Comparison of ENCODE assay signal across 21 mouse cellular contexts in genomic region chr13:70340437-70340836, GRCm38 (mm10).
DNase-seq lines count a peak whose midpoint lies in the region; ATAC-seq and TF ChIP-seq lines count a peak whose summit lies in the region.
"Had no signal": no experiment of that assay in that cellular context is flagged by ENCODE, and none has a peak within 500 bp of the region (broad histone marks: within the 10 kb centered on the region; RNA-seq: fewer than 3 reads in every experiment).

No protein-coding gene starts in this region.

- no peaks in the 10 kb centered on the region for H3K4me1 ChIP-seq in hindbrain, postnatal 0 days (ENCODE audit: insufficient read depth, low read length)
- peaks cover 12% of the 10 kb centered on the region for H3K4me1 ChIP-seq in hindbrain, embryonic 12.5 days
- H3K4me1 ChIP-seq in midbrain, postnatal 0 days (ENCODE audit: insufficient read depth, low read length): 0 out of 2 replicates have a peak, but pooled peaks cover 4% of the 10 kb centered on the region
- H3K4me1 ChIP-seq in lung, postnatal 0 days (ENCODE audit: insufficient read depth, low read depth, low read length): no peaks in the 10 kb centered on the region
- H3K4me1 ChIP-seq: heart, embryonic 10.5 days; heart, embryonic 13.5 days had no signal

- no peak overlapping the region for H3K27ac ChIP-seq in hindbrain, postnatal 0 days
- no peak overlapping the region for H3K27ac ChIP-seq in hindbrain, embryonic 12.5 days
- no peak overlapping the region for H3K27ac ChIP-seq in midbrain, postnatal 0 days (ENCODE audit: low read depth, low read length)
- H3K27ac ChIP-seq in lung, postnatal 0 days (ENCODE audit: low read length): no peak overlapping the region
- H3K27ac ChIP-seq: forebrain, embryonic 10.5 days; heart, embryonic 10.5 days; heart, embryonic 13.5 days had no signal

- no peak for TF ChIP-seq POLR2A in brain, embryonic 14.5 days (IDR thresholded peaks at IDR 0.05; ENCODE audit: borderline replicate concordance, extremely low read depth, insufficient read depth, insufficient read length, poor library complexity, severe bottlenecking)

- no peaks in the 10 kb centered on the region for H3K36me3 ChIP-seq in hindbrain, postnatal 0 days (ENCODE audit: insufficient read depth, low read length)
- no peaks in the 10 kb centered on the region for H3K36me3 ChIP-seq in hindbrain, embryonic 12.5 days
- H3K36me3 ChIP-seq in midbrain, postnatal 0 days (ENCODE audit: insufficient read depth, low read length): no peaks in the 10 kb centered on the region
- H3K36me3 ChIP-seq in lung, postnatal 0 days (ENCODE audit: insufficient read depth, low read length): no peaks in the 10 kb centered on the region
- H3K36me3 ChIP-seq: forebrain, embryonic 10.5 days; heart, embryonic 10.5 days; heart, embryonic 13.5 days had no signal

- POLR2A ChIA-PET in Patski (lab: Charles Lee): no interaction called here

- no peak for DNase-seq in hindbrain, postnatal 0 days (ENCODE audit: low spot score)
- peak; percentile 3 for DNase-seq in Patski (ENCODE audit: low read depth, low spot score)
- peak; percentile 47 for DNase-seq in brain, embryonic 14.5 days (ENCODE audit: low read depth)
- DNase-seq in midbrain, postnatal 0 days (ENCODE audit: low spot score): no peak
- no peak for DNase-seq in lung, postnatal 0 days (ENCODE audit: low spot score)
- DNase-seq: adrenal gland, adult 8-10 months; adrenal gland, postnatal 25 days; cerebellum, adult 18-20 months; cerebellum, adult 9-10 months; cerebellum, postnatal 14 days; gastrocnemius, postnatal 25 days; heart, adult 18-20 months; heart, postnatal 14 days; heart, postnatal 4 days had no signal

- 0 out of 2 replicates have a peak, but pooled peaks have one; percentile 29 for ATAC-seq in hindbrain, postnatal 0 days
- ATAC-seq in hindbrain, embryonic 12.5 days (ENCODE audit: low FRiP score): no peak
- peak; percentile 26 for ATAC-seq in Patski
- ATAC-seq in midbrain, postnatal 0 days (ENCODE audit: low FRiP score): peak; percentile 38; the same call in 1 of the 2 replicates
- ATAC-seq in lung, postnatal 0 days: no peak
- ATAC-seq: activated CD4-positive, CD25-positive, alpha-beta regulatory T cell, adult 4 months; CD4-positive, CD25-positive, alpha-beta regulatory T cell, adult 4 months; forebrain, embryonic 14.5 days had no signal

- no peaks in the 10 kb centered on the region for H3K27me3 ChIP-seq in hindbrain, postnatal 0 days (ENCODE audit: insufficient read depth, low read length)
- H3K27me3 ChIP-seq in hindbrain, embryonic 12.5 days: no peaks in the 10 kb centered on the region
- H3K27me3 ChIP-seq in Patski: no peaks in the 10 kb centered on the region
- H3K27me3 ChIP-seq in midbrain, postnatal 0 days (ENCODE audit: insufficient read depth, low read length): no peaks in the 10 kb centered on the region
- H3K27me3 ChIP-seq in lung, postnatal 0 days (replicated peaks; ENCODE audit: insufficient read depth, low read length): no peaks in the 10 kb centered on the region
- H3K27me3 ChIP-seq: heart, embryonic 13.5 days had no signal

- in situ Hi-C loops in Patski (cut with MboI; ENCODE audit: low pct_unique_long_range_greater_than_20kb): no loop called here

- no peaks in the 10 kb centered on the region for H3K9me3 ChIP-seq in hindbrain, postnatal 0 days (ENCODE audit: low read length)
- H3K9me3 ChIP-seq in hindbrain, embryonic 12.5 days (replicated peaks): no peaks in the 10 kb centered on the region
- H3K9me3 ChIP-seq in midbrain, postnatal 0 days (ENCODE audit: low read length): no peaks in the 10 kb centered on the region
- no peaks in the 10 kb centered on the region for H3K9me3 ChIP-seq in lung, postnatal 0 days (ENCODE audit: low read length)
- H3K9me3 ChIP-seq: forebrain, embryonic 10.5 days; heart, embryonic 10.5 days; heart, embryonic 13.5 days had no signal

- no peak overlapping the region for H3K4me3 ChIP-seq in hindbrain, postnatal 0 days (ENCODE audit: low read length)
- H3K4me3 ChIP-seq in hindbrain, embryonic 12.5 days: no peak overlapping the region
- H3K4me3 ChIP-seq in midbrain, postnatal 0 days (ENCODE audit: low read depth, low read length): no peak overlapping the region
- H3K4me3 ChIP-seq in lung, postnatal 0 days (ENCODE audit: low read depth, low read length): no peak overlapping the region
- H3K4me3 ChIP-seq: forebrain, embryonic 10.5 days; heart, embryonic 10.5 days; heart, embryonic 13.5 days had no signal

- no peak overlapping the region for H3K9ac ChIP-seq in hindbrain, postnatal 0 days (replicated peaks; ENCODE audit: low read length)
- no peak overlapping the region for H3K9ac ChIP-seq in hindbrain, embryonic 12.5 days
- H3K9ac ChIP-seq in midbrain, postnatal 0 days (replicated peaks; ENCODE audit: low read length, poor library complexity, severe bottlenecking): no peak overlapping the region
- H3K9ac ChIP-seq in lung, postnatal 0 days (replicated peaks; ENCODE audit: low read depth): no peak overlapping the region
- H3K9ac ChIP-seq: heart, embryonic 13.5 days had no signal

- WGBS in hindbrain, postnatal 0 days: 45% methylated on average over 3 of the region's 3 CpGs
- WGBS in hindbrain, embryonic 12.5 days: 54% methylated on average over 3 of the region's 3 CpGs
- WGBS in midbrain, postnatal 0 days: 30% methylated on average over 3 of the region's 3 CpGs
- WGBS in lung, postnatal 0 days: 66% methylated on average over 3 of the region's 3 CpGs

- CTCF ChIA-PET in Patski (lab: Charles Lee): interaction anchor here (1.3 kb wide), 1 partner anchor 14 kb away, joined by 5 read pairs; no protein-coding TSS in a partner anchor

- no peak for TF ChIP-seq CTCF in hindbrain, postnatal 0 days (IDR thresholded peaks at IDR 0.05; ENCODE audit: low read depth)
- no peak for TF ChIP-seq CTCF in Patski (IDR thresholded peaks at IDR 0.05)
- TF ChIP-seq CTCF in brain, embryonic 14.5 days (IDR thresholded peaks at IDR 0.05; ENCODE audit: borderline replicate concordance, extremely low read depth, insufficient read depth, insufficient read length): no peak
- no peak for TF ChIP-seq CTCF in midbrain, postnatal 0 days (IDR thresholded peaks at IDR 0.05)
- TF ChIP-seq CTCF in lung, postnatal 0 days (IDR thresholded peaks at IDR 0.05): no peak

- TF ChIP-seq EP300 in lung, postnatal 0 days (IDR thresholded peaks at IDR 0.05): no peak

- no peak overlapping the region for H3K4me2 ChIP-seq in hindbrain, postnatal 0 days (ENCODE audit: low read depth, low read length)
- no peak overlapping the region for H3K4me2 ChIP-seq in hindbrain, embryonic 12.5 days (replicated peaks)
- H3K4me2 ChIP-seq in midbrain, postnatal 0 days (ENCODE audit: low read depth, low read length, poor library complexity, severe bottlenecking): no peak overlapping the region
- no peak overlapping the region for H3K4me2 ChIP-seq in lung, postnatal 0 days (replicated peaks; ENCODE audit: low read depth, low read length)
- H3K4me2 ChIP-seq: heart, embryonic 13.5 days had no signal

Comparison
In these comparisons a context has a peak if more than half of its experiments do, and no peak if none do; other contexts are left out.
1. ATAC-seq: peak in hindbrain, postnatal 0 days (single experiment), Patski (single experiment) and midbrain, postnatal 0 days (single experiment); none in hindbrain, embryonic 12.5 days (single experiment) and lung, postnatal 0 days (single experiment).
2. DNase-seq: peak in Patski (single experiment) and brain, embryonic 14.5 days (single experiment); none in hindbrain, postnatal 0 days (single experiment), midbrain, postnatal 0 days (single experiment) and lung, postnatal 0 days (single experiment).